Mouse (Mus musculus) cerebellum, adult 9-10 months (tissue): ENCODE measurements around the gene Gm20379.

Experiments used
- DNase-seq: peaks from one replicate; pipeline ENCODE4 v3.0.0; 2022

The Gm20379 gene

DNA sequence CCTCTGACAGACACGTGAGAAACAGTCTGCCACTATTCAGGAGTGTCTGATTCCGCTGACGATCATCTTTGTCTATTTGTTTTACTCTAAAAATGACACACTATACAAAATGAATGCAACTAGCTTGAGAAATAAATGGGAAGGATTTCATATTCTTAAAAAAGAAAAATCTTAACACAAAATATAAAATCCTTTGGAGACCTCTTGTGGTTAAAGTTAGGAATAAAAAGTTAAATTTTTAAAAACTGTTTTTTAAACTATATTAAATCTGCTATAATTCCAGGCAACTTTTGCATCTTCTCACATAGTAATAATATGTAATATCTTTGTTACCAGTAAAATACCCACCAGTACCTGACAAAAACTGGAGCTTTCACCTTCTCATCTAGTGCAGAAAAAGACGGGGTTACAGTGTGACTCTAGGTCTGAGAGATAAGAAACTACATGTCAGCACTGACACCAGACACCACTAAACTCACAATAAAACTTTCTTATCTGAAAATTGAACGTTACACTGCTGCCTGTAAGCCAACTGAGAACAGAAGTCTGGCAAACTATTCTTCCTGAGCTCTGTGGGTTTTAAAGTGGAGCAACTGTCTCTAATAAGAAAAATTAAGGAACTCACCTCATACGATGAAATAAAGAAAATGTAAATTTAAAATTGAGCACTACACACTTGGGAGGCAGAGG, 32.1 kb downstream of the Gm20379 start:
- DNase-seq: no peak

DNA sequence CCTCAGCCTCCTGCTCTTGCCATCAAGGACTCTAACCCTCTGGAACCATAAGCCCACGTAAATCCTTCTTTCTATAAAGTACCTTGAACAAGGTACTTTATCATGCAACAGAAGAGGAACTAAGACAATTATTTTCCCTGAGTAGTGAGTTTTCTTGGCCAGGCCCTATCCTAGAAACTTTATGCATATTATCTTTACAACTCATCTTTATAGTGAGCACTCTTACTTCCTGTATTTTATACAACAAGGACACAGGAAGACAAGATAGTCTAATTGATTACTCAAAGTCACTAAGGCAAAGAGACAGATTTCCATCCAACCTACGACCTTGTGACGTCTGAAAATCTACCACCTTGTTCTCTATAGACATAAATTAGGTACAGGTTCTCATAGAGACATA, 34.0 kb downstream of the Gm20379 start:
- DNase-seq: no peak

- no peak for DNase-seq
Observed at GRCm38 (mm10) chr13:92344033-92344432, 38.3 kb downstream of the Gm20379 start.

DNA sequence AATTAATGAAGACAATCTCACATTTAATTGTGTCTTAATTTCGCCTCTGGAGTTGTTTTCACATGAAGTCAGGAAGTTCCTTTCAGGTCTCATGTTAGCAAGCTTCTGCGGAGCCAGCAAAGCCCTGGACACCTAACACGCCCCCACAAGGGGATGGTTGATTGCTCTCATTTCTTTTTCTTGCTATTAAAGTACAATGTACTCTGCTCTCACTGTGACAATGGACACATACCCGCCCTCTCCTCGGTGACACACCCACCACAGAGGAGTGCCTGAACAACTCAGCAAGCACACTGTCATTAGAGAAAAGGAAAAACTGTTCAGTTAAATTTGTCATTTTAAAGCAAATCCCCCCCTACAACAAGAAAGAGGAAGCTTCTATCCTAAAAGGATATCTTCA, 40.6 kb downstream of the Gm20379 start:
- no peak for DNase-seq

GRCm38 (mm10) chr13:92351100-92351499, 45.3 kb downstream of the Gm20379 start:
- DNase-seq: no peak

GRCm38 (mm10) chr13:92353956-92354355, 48.2 kb downstream of the Gm20379 start:
- DNase-seq: no peak

GRCm38 (mm10) chr13:92354456-92355271, 48.9 kb downstream of the Gm20379 start, which contains the start of the genes Dhfr and Msh3:
Dhfr (plus strand) TSS chr13:92354726.
Msh3 (minus strand) TSS chr13:92355003.
- peak; percentile 99 for DNase-seq

GRCm38 (mm10) chr13:92355272-92355643, 49.5 kb downstream of the Gm20379 start:
- DNase-seq: no peak

GRCm38 (mm10) chr13:92356376-92356775, 50.6 kb downstream of the Gm20379 start:
- peak; percentile 29 for DNase-seq
